Mouse (Mus musculus): Measurements from ENCODE around the gene Spred2. TPM values are rescaled to one million over a fixed set of nuclear protein-coding genes. Genes with fewer than 3 reads are reported as not detected.
"Not testable (repeated sequence)": the region's sequence is repeated elsewhere in the genome, so short reads cannot be mapped to it uniquely, and the experiment has no call there.

The Spred2 gene
- total RNA-seq, 2 experiments from 2014 or later, result 85.1 to 102 TPM

GRCm38 (mm10) chr11:19992341-19993281 is 68.4 kb downstream of the Spred2 start:
- DNase-seq (ENCODE audit: low spot score in 2 of 2), result no peak
- intact Hi-C loops (cut with DNase I), result no loop called here

- intact Hi-C loops (cut with DNase I), result no loop called here
Observed at GRCm38 (mm10) chr11:19993753-19994152, 69.6 kb downstream of the Spred2 start.

GRCm38 (mm10) chr11:19994262-19994790 is 70.2 kb downstream of the Spred2 start:
- intact Hi-C loops (cut with DNase I), result no loop called here
- DNase-seq (ENCODE audit: low spot score in 2 of 2), result no peak

More at GRCm38 (mm10) chr11:19993753-19994152, 69.6 kb downstream of the Spred2 start:
- DNase-seq (ENCODE audit: low spot score in 2 of 2), result no peak

GRCm38 (mm10) chr11:19997940-19998339 is 73.8 kb downstream of the Spred2 start:
- intact Hi-C loops (cut with DNase I), result no loop called here
- no peak for DNase-seq (ENCODE audit: low spot score in 2 of 2)

- intact Hi-C loops (cut with DNase I), result no loop called here
- DNase-seq (ENCODE audit: low spot score in 2 of 2), result no peak
Observed at GRCm38 (mm10) chr11:20002883-20003282, 78.7 kb downstream of the Spred2 start.

DNA sequence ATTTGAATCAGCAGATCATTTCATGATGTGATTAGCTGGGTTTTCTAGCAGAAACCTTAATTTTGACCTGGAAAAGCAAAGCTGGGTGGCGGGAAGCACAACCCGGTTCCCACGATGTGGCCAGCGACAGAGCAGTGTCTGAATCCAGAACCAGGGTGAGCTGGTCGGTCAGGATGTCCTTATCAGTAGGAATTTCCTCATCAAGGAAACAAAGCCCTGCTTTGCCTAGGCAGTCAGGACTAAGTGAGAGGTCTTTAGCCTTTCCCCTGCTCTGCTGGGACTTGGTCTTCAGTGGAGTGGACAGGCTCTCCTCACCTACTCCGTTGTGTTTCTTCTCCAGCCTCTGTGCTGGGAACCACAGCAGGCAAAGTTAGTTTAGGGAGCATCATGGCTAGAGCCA is 83.5 kb downstream of the Spred2 start:
- no peak for DNase-seq (ENCODE audit: low spot score in 2 of 2)
- intact Hi-C loops (cut with DNase I), result no loop called here

- intact Hi-C loops (cut with DNase I), result no loop called here
- DNase-seq (ENCODE audit: low spot score in 2 of 2), result no peak
Observed at GRCm38 (mm10) chr11:20011210-20011978, 87.2 kb downstream of the Spred2 start.

GRCm38 (mm10) chr11:20013366-20013765 is 89.2 kb downstream of the Spred2 start:
- DNase-seq (ENCODE audit: low spot score in 2 of 2), result no peak
- intact Hi-C loops (cut with DNase I), result no loop called here

DNA sequence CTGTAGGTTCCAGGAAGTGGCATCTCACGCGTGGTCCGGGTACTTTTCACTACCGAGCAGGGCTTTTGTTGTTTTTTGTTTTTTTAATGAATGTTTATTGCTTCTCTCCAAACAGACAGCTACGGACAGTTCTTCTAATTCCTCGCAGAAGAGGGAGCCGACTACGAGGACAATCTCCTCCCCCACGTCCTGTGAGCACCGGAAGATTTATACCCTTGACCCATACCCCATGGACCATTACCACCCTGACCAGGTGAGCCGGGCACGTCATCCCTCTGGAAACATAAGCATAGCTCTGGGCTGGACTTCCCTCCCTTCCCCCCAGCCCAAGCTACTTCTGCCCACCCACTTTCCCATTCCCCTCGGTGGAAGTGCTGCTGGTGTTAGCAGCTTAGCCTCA is 93.8 kb downstream of the Spred2 start:
- intact Hi-C loops (cut with DNase I), result no loop called here
- no peak for DNase-seq (ENCODE audit: low spot score in 2 of 2)

GRCm38 (mm10) chr11:20018905-20019304 is 94.7 kb downstream of the Spred2 start:
- intact Hi-C loops (cut with DNase I), result no loop called here

GRCm38 (mm10) chr11:20020720-20021119 is 96.5 kb downstream of the Spred2 start:
- DNase-seq (ENCODE audit: low spot score in 2 of 2), result no peak
- intact Hi-C loops (cut with DNase I), result no loop called here

More at GRCm38 (mm10) chr11:20018905-20019304, 94.7 kb downstream of the Spred2 start:
- DNase-seq (ENCODE audit: low spot score in 2 of 2), result no peak

- intact Hi-C loops (cut with DNase I), result no loop called here
- no peak for DNase-seq (ENCODE audit: low spot score in 2 of 2)
Observed at GRCm38 (mm10) chr11:20022462-20022861, 98.3 kb downstream of the Spred2 start.

GRCm38 (mm10) chr11:20022911-20023482 is 98.8 kb downstream of the Spred2 start:
- intact Hi-C loops (cut with DNase I), result no loop called here
- no peak for DNase-seq (ENCODE audit: low spot score in 2 of 2)

DNA sequence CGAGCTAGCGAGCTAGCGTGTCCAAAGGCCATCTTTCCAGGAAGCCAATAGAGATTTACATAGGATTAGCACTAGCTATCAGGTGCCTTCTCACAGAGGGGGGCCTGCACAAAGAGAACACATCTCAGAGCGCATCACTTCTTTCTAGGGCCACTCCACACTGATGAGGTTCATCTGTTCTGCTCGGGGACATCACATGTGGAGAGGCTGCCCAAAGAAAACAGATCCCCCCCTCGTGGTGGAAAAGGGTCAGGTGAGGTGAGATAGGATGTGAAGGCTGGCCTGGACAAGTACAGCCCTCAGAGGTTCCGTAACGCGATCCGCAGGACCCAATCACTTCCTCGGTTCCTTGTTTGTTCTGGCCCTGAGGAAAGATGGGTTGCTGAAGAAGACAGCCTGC is 101.7 kb downstream of the Spred2 start:
- intact Hi-C loops (cut with DNase I), result no loop called here
- no peak for DNase-seq (ENCODE audit: low spot score in 2 of 2)

GRCm38 (mm10) chr11:20027719-20028118 is 103.5 kb downstream of the Spred2 start:
- DNase-seq (ENCODE audit: low spot score in 2 of 2), result no peak
- intact Hi-C loops (cut with DNase I), result no loop called here

DNA sequence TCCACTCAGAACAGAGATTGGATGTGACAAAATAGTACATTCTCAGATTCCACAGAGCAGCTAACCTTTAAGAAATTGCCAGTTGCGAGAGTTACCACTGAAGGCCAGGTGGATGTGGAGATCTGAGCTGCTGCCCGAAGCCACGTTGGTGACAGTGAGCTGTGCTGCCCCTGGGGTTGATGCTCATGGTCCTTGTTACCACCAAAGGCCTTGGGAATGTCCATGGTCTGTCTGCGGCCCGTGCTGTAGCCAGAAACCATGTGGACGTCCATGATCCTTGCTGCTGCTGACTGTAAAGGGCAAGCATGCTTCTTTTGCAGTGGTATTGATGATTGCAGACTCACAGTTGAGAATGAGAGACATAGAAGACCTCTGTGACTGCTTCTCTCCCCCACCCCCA is 104.2 kb downstream of the Spred2 start:
- no peak for DNase-seq (ENCODE audit: low spot score in 2 of 2)
- intact Hi-C loops (cut with DNase I), result no loop called here

GRCm38 (mm10) chr11:20029014-20029413 is 104.8 kb downstream of the Spred2 start:
- intact Hi-C loops (cut with DNase I), result no loop called here
- DNase-seq (ENCODE audit: low spot score in 2 of 2), result no peak

DNA sequence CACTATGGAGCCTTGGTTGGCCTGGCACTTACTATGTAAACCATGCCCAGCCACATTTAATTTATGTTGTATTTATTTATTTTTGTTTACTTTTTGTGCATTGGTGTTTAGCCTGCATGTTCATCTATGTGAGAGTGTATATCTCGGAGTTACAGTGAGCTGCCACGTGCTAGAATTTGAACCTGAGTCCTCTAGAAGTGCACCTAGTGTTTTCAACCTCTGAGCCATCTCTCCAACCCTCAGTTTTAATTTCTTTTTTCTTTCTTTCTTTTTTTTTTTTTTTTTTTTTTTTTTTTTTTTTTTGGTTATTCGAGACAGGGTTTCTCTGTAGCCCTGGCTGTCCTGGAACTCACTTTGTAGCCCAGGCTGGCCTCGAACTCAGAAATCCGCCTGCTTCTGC is 106.8 kb downstream of the Spred2 start:
- DNase-seq (ENCODE audit: low spot score in 2 of 2); intact Hi-C loops (cut with DNase I): not testable (repeated sequence)

- DNase-seq (ENCODE audit: low spot score in 2 of 2), result no peak
- intact Hi-C loops (cut with DNase I), result no loop called here
Observed at GRCm38 (mm10) chr11:20031536-20031935, 107.4 kb downstream of the Spred2 start.

- intact Hi-C loops (cut with DNase I), result no loop called here
Observed at GRCm38 (mm10) chr11:20033541-20034160, 109.5 kb downstream of the Spred2 start.

More at GRCm38 (mm10) chr11:20033541-20034160, 109.5 kb downstream of the Spred2 start:
- DNase-seq (ENCODE audit: low spot score in 2 of 2), result no peak

Data from left cerebral cortex, postnatal 36 days (tissue).